Mouse (Mus musculus): ENCODE results near the gene Tbc1d5.
A peak's percentile ranks its signal among the peaks of the same experiment; 100 is the strongest.
"Not testable (repeated sequence)": the region's sequence is repeated elsewhere in the genome, so short reads cannot be mapped to it uniquely, and the experiment has no call there.

Tbc1d5 gene

GRCm38 (mm10) chr17:50738476-50738875 is 440.7 kb downstream of the Tbc1d5 start:
- no peak for DNase-seq

- peak; percentile 51 for DNase-seq
Observed at GRCm38 (mm10) chr17:50737068-50737467, 442.1 kb downstream of the Tbc1d5 start.

- peak; percentile 68 for DNase-seq
Observed at GRCm38 (mm10) chr17:50735955-50736533, 443.1 kb downstream of the Tbc1d5 start.

GRCm38 (mm10) chr17:50735382-50735954 is 443.7 kb downstream of the Tbc1d5 start:
- peak; percentile 80 for DNase-seq

GRCm38 (mm10) chr17:50734781-50735180 is 444.4 kb downstream of the Tbc1d5 start:
- no peak for DNase-seq

GRCm38 (mm10) chr17:50733390-50733789 is 445.8 kb downstream of the Tbc1d5 start:
- DNase-seq = no peak

- DNase-seq = no peak
Observed at GRCm38 (mm10) chr17:50731876-50732275, 447.3 kb downstream of the Tbc1d5 start.

- DNase-seq = no peak
Observed at GRCm38 (mm10) chr17:50730896-50731295, 448.3 kb downstream of the Tbc1d5 start.

- DNase-seq = no peak
Observed at GRCm38 (mm10) chr17:50729577-50729976, 449.6 kb downstream of the Tbc1d5 start.

GRCm38 (mm10) chr17:50729031-50729430 is 450.1 kb downstream of the Tbc1d5 start:
- DNase-seq = no peak

- DNase-seq = no peak
Observed at GRCm38 (mm10) chr17:50726265-50726664, 452.9 kb downstream of the Tbc1d5 start.

GRCm38 (mm10) chr17:50724376-50724775 is 454.8 kb downstream of the Tbc1d5 start:
- DNase-seq = no peak

GRCm38 (mm10) chr17:50717586-50717985 is 461.6 kb downstream of the Tbc1d5 start:
- no peak for DNase-seq

GRCm38 (mm10) chr17:50710497-50711222 is 468.5 kb downstream of the Tbc1d5 start:
- DNase-seq = no peak

GRCm38 (mm10) chr17:50698410-50698809 is 480.7 kb downstream of the Tbc1d5 start:
- not testable (repeated sequence) for DNase-seq

GRCm38 (mm10) chr17:50688135-50688534 is 491.0 kb downstream of the Tbc1d5 start:
- no peak for DNase-seq

GRCm38 (mm10) chr17:50687670-50688069 is 491.5 kb downstream of the Tbc1d5 start:
- no peak for DNase-seq

- DNase-seq = no peak
Observed at GRCm38 (mm10) chr17:50684960-50685645, 494.0 kb downstream of the Tbc1d5 start.
